Mouse (Mus musculus): ENCODE results near the gene Srp9. TPM values are rescaled to one million over a fixed set of nuclear protein-coding genes. Genes with fewer than 3 reads are reported as not detected.

Srp9 gene
- polyA plus RNA-seq, 1 experiment from 2014 or later, result 215 TPM

DNA sequence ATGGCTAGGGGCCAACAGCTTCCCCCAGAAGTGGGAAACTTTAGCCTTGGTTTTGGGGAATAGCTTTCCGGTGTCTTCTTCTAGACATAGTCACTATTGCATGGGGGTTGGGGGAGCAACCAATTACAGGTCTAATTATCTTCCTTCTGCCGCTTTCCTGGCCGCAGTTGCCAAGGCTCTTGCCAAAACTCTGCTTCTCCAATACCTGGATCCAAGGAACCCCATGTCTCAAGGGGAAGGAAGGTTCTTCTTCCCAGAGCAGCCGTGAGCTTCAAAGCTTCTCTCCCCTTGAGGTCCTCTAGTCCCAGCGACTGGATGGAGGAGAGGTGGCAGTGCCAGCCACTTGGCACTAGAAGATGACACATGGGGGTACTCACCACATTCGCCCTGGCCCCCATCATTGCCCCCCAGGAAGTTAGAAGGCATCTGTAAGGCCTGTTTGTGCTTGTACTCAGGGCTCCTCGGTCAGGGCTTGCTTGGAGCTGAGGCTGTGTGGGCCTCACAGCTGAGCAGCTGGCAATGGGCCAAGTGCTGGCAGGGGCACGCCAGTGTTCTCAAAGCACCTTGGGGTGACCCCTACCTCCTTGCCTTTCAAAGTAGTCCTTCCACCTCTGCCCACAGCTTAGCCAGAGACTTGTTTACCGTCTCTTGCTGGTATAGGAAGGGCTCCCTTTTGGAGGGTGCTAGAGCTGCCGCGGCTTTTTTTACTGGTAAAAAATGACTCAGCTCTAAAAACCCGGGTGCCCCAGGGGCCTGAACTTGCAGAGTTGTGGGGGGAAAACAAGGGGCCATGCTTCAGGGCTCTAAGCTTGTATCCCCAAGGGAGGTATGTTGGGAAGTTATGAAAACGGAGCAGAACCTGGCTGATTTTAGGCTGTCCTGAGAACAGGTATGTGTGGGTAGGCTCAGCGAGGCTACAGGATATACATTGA, 12.9 kb upstream of the Srp9 start:
- H3K4me1 ChIP-seq (replicated peaks; ENCODE audit: control insufficient read depth, insufficient read depth), result peaks cover 4% of the 10 kb centered on the region; the same call in 1 of the 2 replicates
- no peak overlapping the region for H3K9ac ChIP-seq (ENCODE audit: low read length)
- no peaks in the 10 kb centered on the region for H3K9me3 ChIP-seq (ENCODE audit: control insufficient read depth, low read length)
- H3K27ac ChIP-seq (replicated peaks), result peak overlapping the region; percentile 71; the same call in 1 of the 2 replicates
- ATAC-seq (ENCODE audit: low FRiP score, low TSS enrichment), result peak; percentile 61
- no peaks in the 10 kb centered on the region for H3K36me3 ChIP-seq (ENCODE audit: control insufficient read depth, insufficient read depth, low read length)
- TF ChIP-seq CTCF (IDR thresholded peaks at IDR 0.05; ENCODE audit: low read depth) (no peak), EP300 (optimal IDR thresholded peaks at IDR 0.05) (peak; percentile 21)
- H3K4me3 ChIP-seq (ENCODE audit: low read depth, low read length), result no peak overlapping the region
- H3K27me3 ChIP-seq (ENCODE audit: control insufficient read depth, insufficient read depth, low read length), result no peaks in the 10 kb centered on the region
- no peak overlapping the region for H3K4me2 ChIP-seq (replicated peaks; ENCODE audit: low read depth)
- 52% methylated on average over 14 of the region's 14 CpGs for WGBS
- peak; percentile 79 for DNase-seq (ENCODE audit: low spot score)

GRCm38 (mm10) chr1:182112385-182112784, 12.2 kb upstream of the Srp9 start:
- DNase-seq (ENCODE audit: low spot score), result no peak
- H3K4me2 ChIP-seq (replicated peaks; ENCODE audit: low read depth), result no peak overlapping the region
- H3K36me3 ChIP-seq (ENCODE audit: control insufficient read depth, insufficient read depth, low read length), result no peaks in the 10 kb centered on the region
- no peak overlapping the region for H3K27ac ChIP-seq (replicated peaks)
- H3K9ac ChIP-seq (ENCODE audit: low read length), result no peak overlapping the region
- H3K9me3 ChIP-seq (ENCODE audit: control insufficient read depth, low read length), result no peaks in the 10 kb centered on the region
- H3K4me1 ChIP-seq (replicated peaks; ENCODE audit: control insufficient read depth, insufficient read depth), result peaks cover 4% of the 10 kb centered on the region; the same call in 1 of the 2 replicates
- H3K27me3 ChIP-seq (ENCODE audit: control insufficient read depth, insufficient read depth, low read length), result no peaks in the 10 kb centered on the region
- 76% methylated on average over 15 of the region's 15 CpGs for WGBS
- no peak for TF ChIP-seq CTCF (IDR thresholded peaks at IDR 0.05; ENCODE audit: low read depth)
- no peak for TF ChIP-seq EP300 (optimal IDR thresholded peaks at IDR 0.05)
- no peak for ATAC-seq (ENCODE audit: low FRiP score, low TSS enrichment)
- no peak overlapping the region for H3K4me3 ChIP-seq (ENCODE audit: low read depth, low read length)

- 85% methylated on average over 11 of the region's 11 CpGs for WGBS
Observed at GRCm38 (mm10) chr1:182113131-182113530, 11.4 kb upstream of the Srp9 start.

GRCm38 (mm10) chr1:182113587-182114500, 10.7 kb upstream of the Srp9 start:
- DNase-seq (ENCODE audit: low spot score), result no peak
- ATAC-seq (ENCODE audit: low FRiP score, low TSS enrichment), result no peak
- no peak overlapping the region for H3K9ac ChIP-seq (ENCODE audit: low read length)
- H3K9me3 ChIP-seq (ENCODE audit: control insufficient read depth, low read length), result no peaks in the 10 kb centered on the region
- H3K4me2 ChIP-seq (replicated peaks; ENCODE audit: low read depth), result no peak overlapping the region
- 51% methylated on average over 19 of the region's 19 CpGs for WGBS
- no peak overlapping the region for H3K4me3 ChIP-seq (ENCODE audit: low read depth, low read length)
- no peaks in the 10 kb centered on the region for H3K27me3 ChIP-seq (ENCODE audit: control insufficient read depth, insufficient read depth, low read length)
- peaks cover 4% of the 10 kb centered on the region; the same call in 1 of the 2 replicates for H3K4me1 ChIP-seq (replicated peaks; ENCODE audit: control insufficient read depth, insufficient read depth)
- no peak for TF ChIP-seq CTCF (IDR thresholded peaks at IDR 0.05; ENCODE audit: low read depth)
- no peak for TF ChIP-seq EP300 (optimal IDR thresholded peaks at IDR 0.05)
- no peak overlapping the region for H3K27ac ChIP-seq (replicated peaks)
- no peaks in the 10 kb centered on the region for H3K36me3 ChIP-seq (ENCODE audit: control insufficient read depth, insufficient read depth, low read length)

More at GRCm38 (mm10) chr1:182113131-182113530, 11.4 kb upstream of the Srp9 start:
- Histone ChIP-seq H3K36me3 (ENCODE audit: control insufficient read depth, insufficient read depth, low read length) (no peaks in the 10 kb centered on the region), H3K4me3 (ENCODE audit: low read depth, low read length) (no peak overlapping the region), H3K4me1 (replicated peaks; ENCODE audit: control insufficient read depth, insufficient read depth) (peaks cover 4% of the 10 kb centered on the region; the same call in 1 of the 2 replicates), H3K4me2 (replicated peaks; ENCODE audit: low read depth) (no peak overlapping the region), H3K9ac (ENCODE audit: low read length) (no peak overlapping the region), H3K27ac (replicated peaks) (no peak overlapping the region), H3K27me3 (ENCODE audit: control insufficient read depth, insufficient read depth, low read length) (no peaks in the 10 kb centered on the region), H3K9me3 (ENCODE audit: control insufficient read depth, low read length) (no peaks in the 10 kb centered on the region)
- DNase-seq (ENCODE audit: low spot score) (no peak), ATAC-seq (ENCODE audit: low FRiP score, low TSS enrichment) (no peak)
- TF ChIP-seq EP300 (optimal IDR thresholded peaks at IDR 0.05) (no peak), CTCF (IDR thresholded peaks at IDR 0.05; ENCODE audit: low read depth) (peak; percentile 24)

- ATAC-seq (ENCODE audit: low FRiP score, low TSS enrichment) (no peak), DNase-seq (ENCODE audit: low spot score) (peak; percentile 71)
- H3K9ac ChIP-seq (ENCODE audit: low read length), result 0 out of 2 replicates have a peak overlapping the region, but pooled peaks have one; percentile 35
- H3K36me3 ChIP-seq (ENCODE audit: control insufficient read depth, insufficient read depth, low read length), result no peaks in the 10 kb centered on the region
- no peaks in the 10 kb centered on the region for H3K27me3 ChIP-seq (ENCODE audit: control insufficient read depth, insufficient read depth, low read length)
- 22% methylated on average over 5 of the region's 5 CpGs for WGBS
- H3K4me3 ChIP-seq (ENCODE audit: low read depth, low read length), result 0 out of 2 replicates have a peak overlapping the region, but pooled peaks have one; percentile 10
- H3K4me1 ChIP-seq (replicated peaks; ENCODE audit: control insufficient read depth, insufficient read depth), result peaks cover 4% of the 10 kb centered on the region; the same call in 1 of the 2 replicates
- H3K27ac ChIP-seq (replicated peaks), result no peak overlapping the region
- peak overlapping the region; percentile 36; the same call in 1 of the 2 replicates for H3K4me2 ChIP-seq (replicated peaks; ENCODE audit: low read depth)
- TF ChIP-seq EP300 (optimal IDR thresholded peaks at IDR 0.05), result no peak
- TF ChIP-seq CTCF (IDR thresholded peaks at IDR 0.05; ENCODE audit: low read depth), result peak; percentile 88
- no peaks in the 10 kb centered on the region for H3K9me3 ChIP-seq (ENCODE audit: control insufficient read depth, low read length)
Observed at GRCm38 (mm10) chr1:182115197-182115596, 9.3 kb upstream of the Srp9 start.
